In genomic region chr1:36883805-36884204, GRCm38 (mm10) we compare ENCODE assay signal across 12 mouse cellular contexts. TPM values are rescaled to one million over a fixed set of nuclear protein-coding genes. Genes with fewer than 3 reads are reported as not detected.
DNase-seq lines count a peak whose midpoint lies in the region; ATAC-seq lines count a peak whose summit lies in the region.
"Had no signal": no experiment of that assay in that cellular context is flagged by ENCODE, and none has a peak within 500 bp of the region (broad histone marks: within the 10 kb centered on the region; RNA-seq: fewer than 3 reads in every experiment).

No protein-coding gene starts in this region.

- no peak for DNase-seq in kidney, postnatal 4 days
- DNase-seq in R1 (ENCODE audit: low read depth, low spot score): peak; percentile 89
- DNase-seq in forebrain, embryonic 10.5 days (ENCODE audit: extremely low spot score, low spot score): no peak
- DNase-seq in kidney, postnatal 36 days: no peak
- DNase-seq: liver, embryonic 13.5 days; right cerebral cortex, postnatal 14 days; thymus, postnatal 36 days had no signal

- 72% methylated on average over 2 of the region's 2 CpGs for WGBS in kidney, embryonic 16.5 days
- WGBS in forebrain, embryonic 10.5 days: 76% methylated on average over 2 of the region's 2 CpGs

- no peaks in the 10 kb centered on the region for H3K27me3 ChIP-seq in kidney, embryonic 16.5 days (ENCODE audit: insufficient read depth, low read length)
- no peaks in the 10 kb centered on the region for H3K27me3 ChIP-seq in forebrain, embryonic 10.5 days (ENCODE audit: poor library complexity, severe bottlenecking)
- H3K27me3 ChIP-seq: forebrain, embryonic 15.5 days; hindbrain, embryonic 15.5 days; liver, embryonic 13.5 days had no signal

- 0 out of 2 replicates have a peak, but pooled peaks have one; percentile 27 for ATAC-seq in kidney, embryonic 16.5 days (ENCODE audit: low FRiP score, low TSS enrichment)
- peak; percentile 77 for ATAC-seq in granulocyte monocyte progenitor cell, adult 5-6 weeks (replicated peaks; ENCODE audit: poor library complexity, severe bottlenecking)
- peak; percentile 49 for ATAC-seq in monocyte, adult 5-6 weeks (replicated peaks; ENCODE audit: insufficient number of reproducible peaks, low FRiP score, low TSS enrichment, poor library complexity, severe bottlenecking)
- ATAC-seq: forebrain, embryonic 15.5 days had no signal

- peaks cover 26% of the 10 kb centered on the region for H3K4me1 ChIP-seq in kidney, embryonic 16.5 days (ENCODE audit: insufficient read depth, low read length)
- peaks cover 34% of the 10 kb centered on the region for H3K4me1 ChIP-seq in forebrain, embryonic 10.5 days

- no peak overlapping the region for H3K4me3 ChIP-seq in kidney, embryonic 16.5 days (ENCODE audit: low read length)
- no peak overlapping the region for H3K4me3 ChIP-seq in forebrain, embryonic 10.5 days
- H3K4me3 ChIP-seq: forebrain, embryonic 15.5 days; hindbrain, embryonic 15.5 days; liver, embryonic 13.5 days had no signal

- H3K27ac ChIP-seq in kidney, embryonic 16.5 days (ENCODE audit: low read length): peak overlapping the region; percentile 43; the same call in 1 of the 2 replicates
- no peak overlapping the region for H3K27ac ChIP-seq in forebrain, embryonic 10.5 days
- H3K27ac ChIP-seq: forebrain, embryonic 15.5 days; hindbrain, embryonic 15.5 days; liver, embryonic 13.5 days had no signal

- no peak overlapping the region for H3K9ac ChIP-seq in kidney, embryonic 16.5 days (replicated peaks; ENCODE audit: low read length)
- H3K9ac ChIP-seq: forebrain, embryonic 15.5 days; hindbrain, embryonic 15.5 days; liver, embryonic 13.5 days had no signal

- H3K4me2 ChIP-seq in kidney, embryonic 16.5 days (replicated peaks; ENCODE audit: low read depth, low read length): no peak overlapping the region
- H3K4me2 ChIP-seq: forebrain, embryonic 15.5 days; hindbrain, embryonic 15.5 days; liver, embryonic 13.5 days had no signal

- no peaks in the 10 kb centered on the region for H3K9me3 ChIP-seq in kidney, embryonic 16.5 days (ENCODE audit: low read length)
- no peaks in the 10 kb centered on the region for H3K9me3 ChIP-seq in forebrain, embryonic 10.5 days
- H3K9me3 ChIP-seq: forebrain, embryonic 15.5 days; hindbrain, embryonic 15.5 days; liver, embryonic 13.5 days had no signal

- H3K36me3 ChIP-seq in kidney, embryonic 16.5 days (ENCODE audit: insufficient read depth, low read length): peaks cover 7% of the 10 kb centered on the region
- H3K36me3 ChIP-seq in forebrain, embryonic 10.5 days (replicated peaks): peaks cover 42% of the 10 kb centered on the region
- H3K36me3 ChIP-seq: hindbrain, embryonic 15.5 days had no signal

RNA-seq across cellular contexts. Expression of gene Tmem131, which starts 59.7 kb away (rescaled TPM):
- 9.6 and 11.5 TPM in 2 replicates for polyA plus RNA-seq in kidney, embryonic 16.5 days (2015; fragmentation: Nextera tagmentation; extraction: Ambion mirVana)
- total RNA-seq in granulocyte monocyte progenitor cell, adult 5-6 weeks (2014; fragmentation: Nextera tagmentation): 30.8 and 35.4 TPM in 2 replicates
- total RNA-seq in granulocyte monocyte progenitor cell, adult 5-6 weeks (2017): 12.9 and 13.4 TPM in 2 replicates
- total RNA-seq in monocyte, adult 5-6 weeks (2017): 29.0 to 54.6 TPM (median 37.3 TPM) in 3 replicates
- 12.2 and 13.0 TPM in 2 replicates for polyA plus RNA-seq in forebrain, embryonic 10.5 days (2016; fragmentation: Nextera tagmentation; extraction: Ambion mirVana)

Comparison
In these comparisons a context has a peak if more than half of its experiments do, and no peak if none do; other contexts are left out.
1. ATAC-seq: peak in every context shown above with its lines; median percentile 77 in granulocyte monocyte progenitor cell, adult 5-6 weeks; 49 in monocyte, adult 5-6 weeks; 27 in kidney, embryonic 16.5 days.